Mouse (Mus musculus) liver, embryonic 12.5 days (tissue): ENCODE results near the gene Fuca1. TPM values are rescaled to one million over a fixed set of nuclear protein-coding genes. Genes with fewer than 3 reads are reported as not detected.
A peak's percentile ranks its signal among the peaks of the same experiment; 100 is the strongest.

Experiments used
- ATAC-seq: fragments of 200-750 bp; cut with Nextera tagmentation; 2 replicates; pipeline ENCODE4 v1.8.0; 2017; ENCODE audit warnings: moderate number of reproducible peaks, mild to moderate bottlenecking, moderate library complexity
- H3K27ac ChIP-seq: fragments of 300-500 bp; sonication (generic); 2 replicates; pipeline ENCODE4 v1.5.1; 2016; ENCODE audit warnings: mild to moderate bottlenecking
- H3K27me3 ChIP-seq: fragments of 300-500 bp; sonication (generic); replicated peaks from 2 replicates; pipeline ENCODE4 v1.6.1; 2016; ENCODE audit warnings: mild to moderate bottlenecking, moderate library complexity
- H3K36me3 ChIP-seq: fragments of 300-500 bp; sonication (generic); 2 replicates; pipeline ENCODE4 v1.6.1; 2016; ENCODE audit warnings: mild to moderate bottlenecking, moderate library complexity
- H3K4me1 ChIP-seq: fragments of 300-500 bp; sonication (generic); 2 replicates; pipeline ENCODE4 v1.6.1; 2016
- H3K4me2 ChIP-seq: fragments of 300-500 bp; sonication (generic); 2 replicates; pipeline ENCODE4 v1.6.1; 2016; ENCODE audit warnings: mild to moderate bottlenecking, moderate library complexity
- H3K4me3 ChIP-seq: fragments of 300-500 bp; sonication (generic); 2 replicates; pipeline ENCODE4 v1.5.1; 2016; ENCODE audit warnings: mild to moderate bottlenecking, moderate library complexity
- H3K9ac ChIP-seq: fragments of 300-500 bp; sonication (generic); 2 replicates; pipeline ENCODE4 v1.6.1; 2016; ENCODE audit warnings: mild to moderate bottlenecking, moderate library complexity
- H3K9me3 ChIP-seq: fragments of 300-500 bp; sonication (generic); replicated peaks from 2 replicates; pipeline ENCODE4 v1.6.1; 2016; ENCODE audit warnings: mild to moderate bottlenecking, moderate library complexity
- WGBS: fragments of 180-500 bp; shearing (Covaris S2); methylation state at CpG from one replicate; pipeline ENCODE4 v1.1.7; 2016; ENCODE audit not compliant: insufficient replicate concordance; 5-methylcytosine and 5-hydroxymethylcytosine counted together
- polyA plus RNA-seq: library from polyadenylated mRNA; unstranded; fragments of >200 nt; fragmentation: Nextera tagmentation; extraction: Ambion mirVana; gene quantifications from 2 replicates; pipeline ENCODE4 v1.2.1, GENCODE M21; 2016

Gene Fuca1
- polyA plus RNA-seq, 1 experiment from 2014 or later, result 22.2 TPM

DNA sequence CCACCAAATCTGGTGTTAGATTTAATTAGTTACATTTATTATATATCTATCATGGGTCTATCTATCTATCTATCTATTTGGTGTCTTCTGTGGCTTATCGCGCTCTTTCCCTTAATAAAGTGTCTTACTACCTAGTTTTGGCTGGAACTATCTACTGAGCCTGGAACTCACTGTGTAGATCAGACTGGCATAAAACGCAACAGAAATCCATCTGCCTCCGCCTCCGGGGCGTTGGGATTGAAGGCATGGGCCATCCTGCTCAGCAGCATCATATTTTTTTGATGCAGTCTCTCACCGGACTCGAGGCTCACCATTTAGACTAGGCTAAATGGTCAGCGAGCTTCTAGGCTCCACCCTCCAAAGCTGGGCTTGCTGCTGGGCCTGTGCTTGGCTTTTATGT is 67.2 kb downstream of the Fuca1 start:
- H3K4me3 ChIP-seq, result peak overlapping the region; percentile 95
- WGBS, result 69% methylated on average over 9 of the region's 9 CpGs
- peak overlapping the region; percentile 95 for H3K27ac ChIP-seq
- peak overlapping the region; percentile 98 for H3K9ac ChIP-seq
- peak overlapping the region; percentile 86 for H3K4me2 ChIP-seq
- no peak for ATAC-seq
- H3K4me1 ChIP-seq, result peaks cover 52% of the 10 kb centered on the region
- H3K9me3 ChIP-seq, result no peaks in the 10 kb centered on the region
- H3K27me3 ChIP-seq, result no peaks in the 10 kb centered on the region
- H3K36me3 ChIP-seq, result peaks cover 32% of the 10 kb centered on the region

Other genes with a start within 250 kb of the Fuca1 start
- 0.06 and 0.07 TPM in 2 replicates for gene Ifnlr1, start 234.4 kb upstream of the Fuca1 start, polyA plus RNA-seq
- gene Il22ra1, start 192.6 kb upstream of the Fuca1 start, polyA plus RNA-seq, result 0.19 and 0.37 TPM in 2 replicates
- 0.11 and 0.18 TPM in 2 replicates for gene Myom3, start 161.0 kb upstream of the Fuca1 start, polyA plus RNA-seq
- gene Srsf10, start 65.0 kb upstream of the Fuca1 start, polyA plus RNA-seq, result 157 TPM in 2 replicates
- gene Pnrc2, start 46.9 kb upstream of the Fuca1 start, polyA plus RNA-seq, result 91.1 and 98.9 TPM in 2 replicates
- 3.9 and 4.3 TPM in 2 replicates for gene Cnr2, start 25.3 kb upstream of the Fuca1 start, polyA plus RNA-seq
- 67.4 and 71.1 TPM in 2 replicates for gene Hmgcl, start 25.7 kb downstream of the Fuca1 start, polyA plus RNA-seq
- gene Gale, start 43.0 kb downstream of the Fuca1 start, polyA plus RNA-seq, result 36.0 and 41.2 TPM in 2 replicates
- gene Lypla2, start 51.9 kb downstream of the Fuca1 start, polyA plus RNA-seq, result 59.5 and 61.7 TPM in 2 replicates
- gene Pithd1, start 66.5 kb downstream of the Fuca1 start, polyA plus RNA-seq, result 115 and 121 TPM in 2 replicates
- gene Eloa, start 101.0 kb downstream of the Fuca1 start, polyA plus RNA-seq, result 38.2 and 39.4 TPM in 2 replicates
- gene Rpl11, start 132.7 kb downstream of the Fuca1 start, polyA plus RNA-seq, result 350 and 362 TPM in 2 replicates
- gene Id3, start 222.8 kb downstream of the Fuca1 start, polyA plus RNA-seq, result 80.9 and 88.1 TPM in 2 replicates